Mouse (Mus musculus) liver, embryonic 16.5 days (tissue): ENCODE data around the gene Gps2. TPM values are rescaled to one million over a fixed set of nuclear protein-coding genes. Genes with fewer than 3 reads are reported as not detected.

ENCODE experiments used
- ATAC-seq: fragments of 200-750 bp; cut with Nextera tagmentation; 2 replicates; pipeline ENCODE4 v1.8.0; 2017; ENCODE audit warnings: low read depth, mild to moderate bottlenecking, moderate number of reproducible peaks, moderate library complexity
- H3K27ac ChIP-seq: fragments of 300-500 bp; sonication (generic); 2 replicates; pipeline ENCODE4 v1.5.1; 2014; ENCODE audit warnings: mild to moderate bottlenecking, low read length
- H3K27me3 ChIP-seq: fragments of 300-500 bp; sonication (generic); 2 replicates; pipeline ENCODE4 v1.6.1; 2014; ENCODE audit warnings: low read depth, low read length, mixed read lengths; ENCODE audit not compliant: control insufficient read depth, insufficient read depth
- H3K36me3 ChIP-seq: fragments of 300-500 bp; sonication (generic); 2 replicates; pipeline ENCODE4 v1.6.1; 2014; ENCODE audit warnings: mild to moderate bottlenecking; ENCODE audit not compliant: control insufficient read depth, insufficient read depth
- H3K4me1 ChIP-seq: fragments of 300-500 bp; sonication (generic); 2 replicates; pipeline ENCODE4 v1.6.1; 2014; ENCODE audit warnings: low read depth, low read length, mixed read lengths; ENCODE audit not compliant: control insufficient read depth
- H3K4me2 ChIP-seq: fragments of 300-500 bp; sonication (generic); 2 replicates; pipeline ENCODE4 v1.6.1; 2014; ENCODE audit warnings: low read depth, low read length, mixed read lengths
- H3K4me3 ChIP-seq: fragments of 300-500 bp; sonication (generic); 2 replicates; pipeline ENCODE4 v1.5.1; 2014; ENCODE audit warnings: low read depth, mild to moderate bottlenecking, low read length
- H3K9ac ChIP-seq: fragments of 300-500 bp; sonication (generic); 2 replicates; pipeline ENCODE4 v1.6.1; 2014; ENCODE audit warnings: low read depth, low read length
- H3K9me3 ChIP-seq: fragments of 300-500 bp; sonication (generic); replicated peaks from 2 replicates; pipeline ENCODE4 v1.6.1; 2016; ENCODE audit warnings: low read length; ENCODE audit not compliant: control insufficient read depth
- whole genome bisulfite sequencing: fragments of 180-500 bp; shearing (Covaris S2); extraction: QIAGEN DNeasy Blood & Tissue Kit; methylation state at CpG from one replicate; pipeline ENCODE4 v1.1.7; 2014; ENCODE audit not compliant: insufficient replicate concordance; 5-methylcytosine and 5-hydroxymethylcytosine counted together
- polyA plus RNA-seq: library from polyadenylated mRNA; unstranded; fragments of >200 nt; fragmentation: Nextera tagmentation; extraction: Ambion mirVana; gene quantifications from 2 replicates; pipeline ENCODE4 v1.2.1, GENCODE M21; 2015

Gene Gps2
- polyA plus RNA-seq, 1 experiment from 2014 or later: 83.1 TPM

GRCm38 (mm10) chr11:69883066-69883465, 30.6 kb upstream of the Gps2 start:
- no peak overlapping the region for H3K4me2 ChIP-seq
- H3K9me3 ChIP-seq: no peaks in the 10 kb centered on the region
- no peak overlapping the region for H3K9ac ChIP-seq
- H3K27ac ChIP-seq: no peak overlapping the region
- WGBS: 67% methylated on average over 4 of the region's 4 CpGs
- peaks cover 59% of the 10 kb centered on the region for H3K4me1 ChIP-seq
- no peak for ATAC-seq
- no peak overlapping the region for H3K4me3 ChIP-seq
- H3K27me3 ChIP-seq: no peaks in the 10 kb centered on the region
- no peaks in the 10 kb centered on the region for H3K36me3 ChIP-seq

- no peaks in the 10 kb centered on the region for H3K27me3 ChIP-seq
- H3K36me3 ChIP-seq: no peaks in the 10 kb centered on the region
- no peak overlapping the region for H3K4me3 ChIP-seq
- no peak overlapping the region for H3K9ac ChIP-seq
- no peak for ATAC-seq
- no peak overlapping the region for H3K4me2 ChIP-seq
- 64% methylated on average over 8 of the region's 8 CpGs for WGBS
- H3K9me3 ChIP-seq: no peaks in the 10 kb centered on the region
- peaks cover 55% of the 10 kb centered on the region for H3K4me1 ChIP-seq
- H3K27ac ChIP-seq: no peak overlapping the region
Observed at GRCm38 (mm10) chr11:69883527-69884151, 30.0 kb upstream of the Gps2 start.

GRCm38 (mm10) chr11:69884240-69884639, 29.4 kb upstream of the Gps2 start:
- Histone ChIP-seq H3K27ac (no peak overlapping the region), H3K4me1 (peaks cover 49% of the 10 kb centered on the region), H3K36me3 (no peaks in the 10 kb centered on the region), H3K4me3 (no peak overlapping the region), H3K4me2 (no peak overlapping the region), H3K9ac (no peak overlapping the region), H3K9me3 (no peaks in the 10 kb centered on the region), H3K27me3 (no peaks in the 10 kb centered on the region)
- 73% methylated on average over 9 of the region's 9 CpGs for WGBS
- no peak for ATAC-seq

- Histone ChIP-seq H3K27me3 (no peaks in the 10 kb centered on the region), H3K4me1 (peaks cover 45% of the 10 kb centered on the region), H3K9me3 (no peaks in the 10 kb centered on the region), H3K36me3 (no peaks in the 10 kb centered on the region), H3K27ac (no peak overlapping the region), H3K4me3 (no peak overlapping the region), H3K9ac (no peak overlapping the region), H3K4me2 (no peak overlapping the region)
- WGBS: 70% methylated on average over 8 of the region's 8 CpGs
- ATAC-seq: no peak
Observed at GRCm38 (mm10) chr11:69884663-69885062, 29.0 kb upstream of the Gps2 start.

GRCm38 (mm10) chr11:69886907-69887635, 26.6 kb upstream of the Gps2 start:
- Histone ChIP-seq H3K4me1 (peaks cover 29% of the 10 kb centered on the region), H3K9ac (peak overlapping the region; percentile 27; the same call in 1 of the 2 replicates), H3K4me3 (no peak overlapping the region), H3K9me3 (no peaks in the 10 kb centered on the region), H3K36me3 (no peaks in the 10 kb centered on the region), H3K27me3 (no peaks in the 10 kb centered on the region), H3K27ac (peak overlapping the region; percentile 41), H3K4me2 (peak overlapping the region; percentile 26)
- peak; percentile 76 for ATAC-seq
- 20% methylated on average over 8 of the region's 8 CpGs for WGBS

- H3K9me3 ChIP-seq: no peaks in the 10 kb centered on the region
- ATAC-seq: no peak
- H3K4me1 ChIP-seq: peaks cover 36% of the 10 kb centered on the region
- H3K36me3 ChIP-seq: no peaks in the 10 kb centered on the region
- H3K4me2 ChIP-seq: no peak overlapping the region
- H3K27ac ChIP-seq: no peak overlapping the region
- H3K4me3 ChIP-seq: no peak overlapping the region
- WGBS: 35% methylated on average over 4 of the region's 4 CpGs
- H3K9ac ChIP-seq: no peak overlapping the region
- H3K27me3 ChIP-seq: no peaks in the 10 kb centered on the region
Observed at GRCm38 (mm10) chr11:69891482-69891881, 22.2 kb upstream of the Gps2 start.

- H3K4me3 ChIP-seq: peak overlapping the region; percentile 22; the same call in 1 of the 2 replicates
- no peak overlapping the region for H3K9ac ChIP-seq
- H3K4me2 ChIP-seq: no peak overlapping the region
- H3K27me3 ChIP-seq: 0 out of 2 replicates have a peak, but pooled peaks cover 3% of the 10 kb centered on the region
- peaks cover 23% of the 10 kb centered on the region for H3K4me1 ChIP-seq
- H3K27ac ChIP-seq: no peak overlapping the region; the same call in 1 of the 2 replicates
- no peak for ATAC-seq
- 17% methylated on average over 5 of the region's 5 CpGs for WGBS
- H3K9me3 ChIP-seq: no peaks in the 10 kb centered on the region
- H3K36me3 ChIP-seq: no peaks in the 10 kb centered on the region
Observed at GRCm38 (mm10) chr11:69894671-69895070, 19.0 kb upstream of the Gps2 start.

- H3K36me3 ChIP-seq: no peaks in the 10 kb centered on the region
- peaks cover 29% of the 10 kb centered on the region for H3K4me1 ChIP-seq
- peak; percentile 63 for ATAC-seq
- no peaks in the 10 kb centered on the region for H3K9me3 ChIP-seq
- WGBS: 31% methylated on average over 4 of the region's 4 CpGs
- H3K9ac ChIP-seq: no peak within 1 kb of the TSS
- H3K27ac ChIP-seq: peak within 1 kb of the TSS; percentile 64
- H3K4me3 ChIP-seq: peak within 1 kb of the TSS; percentile 22; the same call in 1 of the 2 replicates
- 0 out of 2 replicates have a peak, but pooled peaks cover 3% of the 10 kb centered on the region for H3K27me3 ChIP-seq
- 0 out of 2 replicates have a peak within 1 kb of the TSS, but pooled peaks have one; percentile 22 for H3K4me2 ChIP-seq
Observed at GRCm38 (mm10) chr11:69895291-69895690, 18.4 kb upstream of the Gps2 start, which contains the start of gene Acap1. Gene Acap1 (minus strand): TSS chr11:69895539.

GRCm38 (mm10) chr11:69899870-69900269, 13.8 kb upstream of the Gps2 start:
- Histone ChIP-seq H3K4me1 (peaks cover 34% of the 10 kb centered on the region), H3K36me3 (peaks cover 10% of the 10 kb centered on the region), H3K27me3 (0 out of 2 replicates have a peak, but pooled peaks cover 3% of the 10 kb centered on the region), H3K9me3 (no peaks in the 10 kb centered on the region), H3K9ac (0 out of 2 replicates have a peak overlapping the region, but pooled peaks have one; percentile 19), H3K4me2 (peak overlapping the region; percentile 98), H3K27ac (no peak overlapping the region), H3K4me3 (no peak overlapping the region; the same call in 1 of the 2 replicates)
- no peak for ATAC-seq
- 41% methylated on average over 4 of the region's 4 CpGs for WGBS
